In the genomic region with DNA sequence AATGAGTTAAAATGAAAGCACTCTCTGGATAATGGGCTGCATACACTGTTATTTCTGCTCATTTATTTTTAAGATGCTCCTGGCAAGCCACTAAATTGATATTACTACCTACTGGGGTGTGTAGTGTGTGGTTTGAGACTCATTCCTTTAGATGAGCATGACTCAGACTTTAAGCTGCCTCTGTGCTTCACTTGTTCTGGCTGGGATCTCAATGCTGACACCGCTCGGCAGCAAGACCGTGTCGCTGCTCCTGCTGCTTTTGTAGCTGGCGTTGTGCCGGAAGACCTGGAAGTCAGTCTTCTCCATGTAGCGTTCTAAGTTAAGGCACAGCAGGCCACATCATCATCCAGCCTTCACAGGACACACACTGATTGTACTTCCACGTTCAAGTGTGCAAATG, we compare ENCODE assay signal across 13 mouse cellular contexts.
A peak's percentile ranks its signal among the peaks of the same experiment; 100 is the strongest.
DNase-seq lines count a peak whose midpoint lies in the region; ATAC-seq lines count a peak whose summit lies in the region.
"Had no signal": no experiment of that assay in that cellular context is flagged by ENCODE, and none has a peak within 500 bp of the region (broad histone marks: within the 10 kb centered on the region; RNA-seq: fewer than 3 reads in every experiment).

No protein-coding gene starts in this region.

- intact Hi-C loops in left cerebral cortex, postnatal 4 days (cut with DNase I), result no loop called here
- intact Hi-C loops in left cerebral cortex, postnatal 10 days (cut with DNase I), result loop anchor here (10.0 kb wide), 1 partner anchor 235 kb away; no protein-coding TSS in a partner anchor

- H3K27me3 ChIP-seq in heart, embryonic 12.5 days (replicated peaks), result no peaks in the 10 kb centered on the region
- H3K27me3 ChIP-seq: forebrain, embryonic 12.5 days; liver, embryonic 13.5 days; midbrain, embryonic 15.5 days had no signal

- WGBS in heart, embryonic 12.5 days, result 80% methylated on average over 8 of the region's 8 CpGs

- no peak overlapping the region for H3K4me2 ChIP-seq in heart, embryonic 12.5 days
- H3K4me2 ChIP-seq: forebrain, embryonic 12.5 days; liver, embryonic 13.5 days; midbrain, embryonic 15.5 days had no signal

- H3K4me1 ChIP-seq in heart, embryonic 12.5 days (replicated peaks), result peaks cover 10% of the 10 kb centered on the region
- H3K4me1 ChIP-seq: forebrain, embryonic 12.5 days had no signal

- H3K36me3 ChIP-seq in heart, embryonic 12.5 days, result peaks cover 56% of the 10 kb centered on the region
- H3K36me3 ChIP-seq: midbrain, embryonic 15.5 days had no signal

- H3K9ac ChIP-seq in heart, embryonic 12.5 days, result no peak overlapping the region
- H3K9ac ChIP-seq: forebrain, embryonic 12.5 days; liver, embryonic 13.5 days; midbrain, embryonic 15.5 days had no signal

- ATAC-seq in heart, embryonic 12.5 days (ENCODE audit: insufficient number of reproducible peaks, low FRiP score), result no peak
- ATAC-seq: midbrain, embryonic 15.5 days had no signal

- no peak overlapping the region for H3K4me3 ChIP-seq in heart, embryonic 12.5 days
- H3K4me3 ChIP-seq: forebrain, embryonic 12.5 days; heart, adult 2 months; liver, embryonic 13.5 days; midbrain, embryonic 15.5 days had no signal

- peak; percentile 24 to 33 for DNase-seq in cerebellum, adult 18-20 months
- DNase-seq in cerebellum, adult 9-10 months, result no peak
- DNase-seq in heart, adult 11 months, result no peak
- DNase-seq in left cerebral cortex, postnatal 4 days, result peak; percentile 31
- DNase-seq in left cerebral cortex, postnatal 10 days (ENCODE audit: extremely low spot score in 1 of 2, low spot score in 2 of 2), result no peak
- DNase-seq in adipocyte (ENCODE audit: low spot score), result peak; percentile 62
- no peak for DNase-seq in thymus, postnatal 4 days
- DNase-seq: embryo, embryonic 11 days; heart, adult 2 months; liver, embryonic 13.5 days had no signal

- H3K9me3 ChIP-seq in heart, embryonic 12.5 days (replicated peaks), result no peaks in the 10 kb centered on the region
- H3K9me3 ChIP-seq: forebrain, embryonic 12.5 days; liver, embryonic 13.5 days; midbrain, embryonic 15.5 days had no signal

- 0 out of 2 replicates have a peak overlapping the region, but pooled peaks have one; percentile 18 for H3K27ac ChIP-seq in heart, embryonic 12.5 days (ENCODE audit: poor library complexity, severe bottlenecking)
- H3K27ac ChIP-seq: forebrain, embryonic 12.5 days; heart, adult 2 months; liver, embryonic 13.5 days; midbrain, embryonic 15.5 days had no signal

Comparison
In these comparisons a context has a peak if more than half of its experiments do, and no peak if none do; other contexts are left out.
1. DNase-seq: peak in cerebellum, adult 18-20 months (2 of 2), left cerebral cortex, postnatal 4 days (single experiment) and adipocyte (single experiment); none in cerebellum, adult 9-10 months (single experiment), heart, adult 11 months (single experiment), left cerebral cortex, postnatal 10 days (0 of 2) and thymus, postnatal 4 days (single experiment).